Mouse (Mus musculus): ENCODE data around the gene Polrmt. TPM values are rescaled to one million over a fixed set of nuclear protein-coding genes. Genes with fewer than 3 reads are reported as not detected.
"Not testable (repeated sequence)": the region's sequence is repeated elsewhere in the genome, so short reads cannot be mapped to it uniquely, and the experiment has no call there.

Polrmt gene
- total and polyA plus RNA-seq, 3 experiments: 13.5 to 50.5 (median 49.0) TPM

- H3K9me3 ChIP-seq (replicated peaks; ENCODE audit: low read length): no peaks in the 10 kb centered on the region
- H3K4me1 ChIP-seq (ENCODE audit: control insufficient read depth in 1 of 2, insufficient read depth in 2 of 2): peaks cover 25 to 40% of the 10 kb centered on the region in 2 experiments
- no peak overlapping the region for H3K9ac ChIP-seq (ENCODE audit: insufficient read depth, low read depth)
- no peak for TF ChIP-seq KAT2A (IDR thresholded peaks at IDR 0.05; ENCODE audit: insufficient replicate concordance, low read length)
- TF ChIP-seq MXI1 (IDR thresholded peaks at IDR 0.05; ENCODE audit: low read depth, low read length): no peak
- TF ChIP-seq POLR2AphosphoS2 (IDR thresholded peaks at IDR 0.05; ENCODE audit: low read depth, low read length): no peak
- no peak for TF ChIP-seq POLR2A (IDR thresholded peaks at IDR 0.05; ENCODE audit: low read depth, low read length)
- TF ChIP-seq USF1 (IDR thresholded peaks at IDR 0.05; ENCODE audit: low read depth, low read length): no peak
- no peak for TF ChIP-seq MYC (IDR thresholded peaks at IDR 0.05; ENCODE audit: low read depth, low read length)
- no peak for TF ChIP-seq MEF2A (IDR thresholded peaks at IDR 0.05; ENCODE audit: borderline replicate concordance, low read depth, low read length)
- TF ChIP-seq ZMIZ1 (IDR thresholded peaks at IDR 0.05; ENCODE audit: low read depth, low read length): no peak
- no peak for TF ChIP-seq MAFK (IDR thresholded peaks at IDR 0.05; ENCODE audit: insufficient replicate concordance, low read length)
- TF ChIP-seq TBP (conservative IDR thresholded peaks at IDR 0.05; ENCODE audit: low read depth, low read length): no peak
- no peak for TF ChIP-seq ZC3H11A (IDR thresholded peaks at IDR 0.05; ENCODE audit: low read depth, low read length)
- TF ChIP-seq ELF1 (IDR thresholded peaks at IDR 0.05; ENCODE audit: low read depth, low read length): no peak
- TF ChIP-seq NELFE (IDR thresholded peaks at IDR 0.05; ENCODE audit: low read depth, low read length): no peak
- H3K36me3 ChIP-seq (replicated peaks in 1 of 2; ENCODE audit: control insufficient read depth in 1 of 2, insufficient read depth in 1 of 2, low read length in 1 of 2): peaks cover 49 to 67% of the 10 kb centered on the region in 2 experiments
- peaks cover 38% of the 10 kb centered on the region for H3K79me2 ChIP-seq (replicated peaks; ENCODE audit: control insufficient read depth, extremely low read depth, insufficient read depth, poor library complexity, severe bottlenecking)
- dilution Hi-C loops (cut with MboI; ENCODE audit: extremely low pct_ligation_motif_present, extremely low pct_unique_long_range_greater_than_20kb, low sequenced_read_pairs): no loop called here
- in situ Hi-C loops (cut with MboI; ENCODE audit: low pct_ligation_motif_present, low pct_unique_long_range_greater_than_20kb, low sequenced_read_pairs): no loop called here
- H3K27me3 ChIP-seq (replicated peaks): no peaks in the 10 kb centered on the region
- H3K4me2 ChIP-seq (ENCODE audit: insufficient read depth, low read depth, poor library complexity, severe bottlenecking): no peak overlapping the region
- DNase-seq (ENCODE audit: extremely low read depth): no peak
- no peak overlapping the region for H3K4me3 ChIP-seq (replicated peaks in 1 of 3; ENCODE audit: low read depth in 2 of 3, low read length in 2 of 3, poor library complexity in 1 of 3)
- no peak overlapping the region for H3K27ac ChIP-seq (ENCODE audit: insufficient read depth, low read depth)
These were observed 16.5 kb upstream of the Polrmt start for GRCm38 (mm10) chr10:79762875-79763274.

- Histone ChIP-seq H3K9ac (ENCODE audit: insufficient read depth, low read depth) (no peak overlapping the region), H3K36me3 (replicated peaks in 1 of 2; ENCODE audit: control insufficient read depth in 1 of 2, insufficient read depth in 1 of 2, low read length in 1 of 2) (peaks cover 63 to 88% of the 10 kb centered on the region in 2 experiments), H3K27ac (ENCODE audit: insufficient read depth, low read depth) (no peak overlapping the region), H3K27me3 (replicated peaks) (no peaks in the 10 kb centered on the region), H3K4me3 (replicated peaks in 1 of 3; ENCODE audit: low read depth in 2 of 3, low read length in 2 of 3, poor library complexity in 1 of 3) (no peak overlapping the region), H3K79me2 (replicated peaks; ENCODE audit: control insufficient read depth, extremely low read depth, insufficient read depth, poor library complexity, severe bottlenecking) (peaks cover 31% of the 10 kb centered on the region), H3K4me1 (ENCODE audit: control insufficient read depth in 1 of 2, insufficient read depth in 2 of 2) (peaks cover 22 to 29% of the 10 kb centered on the region in 2 experiments), H3K9me3 (replicated peaks; ENCODE audit: low read length) (no peaks in the 10 kb centered on the region), H3K4me2 (ENCODE audit: insufficient read depth, low read depth, poor library complexity, severe bottlenecking) (no peak overlapping the region)
- in situ Hi-C loops (cut with MboI; ENCODE audit: low pct_ligation_motif_present, low pct_unique_long_range_greater_than_20kb, low sequenced_read_pairs) (no loop called here), dilution Hi-C loops (cut with MboI; ENCODE audit: extremely low pct_ligation_motif_present, extremely low pct_unique_long_range_greater_than_20kb, low sequenced_read_pairs) (no loop called here)
- TF ChIP-seq SIN3A (IDR thresholded peaks at IDR 0.05; ENCODE audit: low read length): no peak
- DNase-seq (ENCODE audit: extremely low read depth): no peak
These were observed 14.3 kb upstream of the Polrmt start for GRCm38 (mm10) chr10:79760603-79761143.

- dilution Hi-C loops (cut with MboI; ENCODE audit: extremely low pct_ligation_motif_present, extremely low pct_unique_long_range_greater_than_20kb, low sequenced_read_pairs); H3K4me2 ChIP-seq (ENCODE audit: insufficient read depth, low read depth, poor library complexity, severe bottlenecking); H3K27me3 ChIP-seq (replicated peaks); DNase-seq (ENCODE audit: extremely low read depth); H3K4me3 ChIP-seq (replicated peaks in 1 of 3; ENCODE audit: low read depth in 2 of 3, low read length in 2 of 3, poor library complexity in 1 of 3); in situ Hi-C loops (cut with MboI; ENCODE audit: low pct_ligation_motif_present, low pct_unique_long_range_greater_than_20kb, low sequenced_read_pairs); H3K9me3 ChIP-seq (replicated peaks; ENCODE audit: low read length); H3K9ac ChIP-seq (ENCODE audit: insufficient read depth, low read depth); H3K27ac ChIP-seq (ENCODE audit: insufficient read depth, low read depth): not testable (repeated sequence)
- H3K79me2 ChIP-seq (replicated peaks; ENCODE audit: control insufficient read depth, extremely low read depth, insufficient read depth, poor library complexity, severe bottlenecking): peaks cover 21% of the 10 kb centered on the region
- peak; percentile 37; the same call in 1 of the 2 replicates for TF ChIP-seq ZNF384 (IDR thresholded peaks at IDR 0.05; ENCODE audit: low read depth, low read length)
- H3K4me1 ChIP-seq (ENCODE audit: control insufficient read depth in 1 of 2, insufficient read depth in 2 of 2): peaks cover 12 to 19% of the 10 kb centered on the region in 2 experiments
- H3K36me3 ChIP-seq (replicated peaks in 1 of 2; ENCODE audit: control insufficient read depth in 1 of 2, insufficient read depth in 1 of 2, low read length in 1 of 2): peaks cover 63 to 90% of the 10 kb centered on the region in 2 experiments
These were observed 13.3 kb upstream of the Polrmt start for GRCm38 (mm10) chr10:79759675-79760074.
